In genomic region chr12:77597627-77598333, GRCm38 (mm10) we compare ENCODE assay signal across 7 mouse cellular contexts.
A peak's percentile ranks its signal among the peaks of the same experiment; 100 is the strongest.
DNase-seq lines count a peak whose midpoint lies in the region; ATAC-seq and TF ChIP-seq lines count a peak whose summit lies in the region.

No protein-coding gene starts in this region.

- H3K27ac ChIP-seq in heart, embryonic 14.5 days (replicated peaks in 1 of 2; ENCODE audit: control insufficient read depth in 1 of 2, insufficient read depth in 1 of 2, low read depth in 2 of 2, low read length in 2 of 2) = peak overlapping the region; percentile 73 to 89
- peak overlapping the region; percentile 47; the same call in 1 of the 2 replicates for H3K27ac ChIP-seq in kidney, postnatal 0 days
- H3K27ac ChIP-seq in left cerebral cortex, adult 2 months = no peak overlapping the region

- H3K9ac ChIP-seq in heart, embryonic 14.5 days (ENCODE audit: low read length) = no peak overlapping the region
- H3K9ac ChIP-seq in kidney, postnatal 0 days (ENCODE audit: low read depth, low read length) = no peak overlapping the region

- peak; percentile 54 for DNase-seq in cerebellum, adult 11 months
- peak; percentile 68 for DNase-seq in embryo, embryonic 10.5 days (ENCODE audit: low spot score)
- peak; percentile 48 for DNase-seq in kidney, postnatal 0 days (ENCODE audit: low spot score)
- DNase-seq in left cerebral cortex, postnatal 25 days (ENCODE audit: low spot score in 2 of 2) = no peak
- no peak for DNase-seq in frontal cortex, postnatal 36 days (ENCODE audit: low spot score in 2 of 2)
- no peak for DNase-seq in left cerebral cortex, adult 2 months (ENCODE audit: extremely low spot score in 1 of 2, low spot score in 2 of 2)

- 0 out of 2 replicates have a peak overlapping the region, but pooled peaks have one; percentile 9 for H3K4me2 ChIP-seq in heart, embryonic 14.5 days (ENCODE audit: low read length)
- H3K4me2 ChIP-seq in kidney, postnatal 0 days (ENCODE audit: low read length) = no peak overlapping the region

- H3K4me3 ChIP-seq in heart, embryonic 14.5 days (ENCODE audit: control insufficient read depth in 1 of 2, insufficient read depth in 1 of 2, low read depth in 1 of 2, low read length in 2 of 2) = no peak overlapping the region
- H3K4me3 ChIP-seq in kidney, postnatal 0 days (replicated peaks; ENCODE audit: low read depth, low read length) = no peak overlapping the region
- no peak overlapping the region for H3K4me3 ChIP-seq in left cerebral cortex, adult 2 months

- H3K9me3 ChIP-seq in heart, embryonic 14.5 days (ENCODE audit: control insufficient read depth, low read length) = no peaks in the 10 kb centered on the region
- H3K9me3 ChIP-seq in kidney, postnatal 0 days (replicated peaks; ENCODE audit: low read length) = no peaks in the 10 kb centered on the region

- TF ChIP-seq CTCF in kidney, postnatal 0 days (IDR thresholded peaks at IDR 0.05; ENCODE audit: low read depth) = no peak
- TF ChIP-seq CTCF in left cerebral cortex, adult 2 months (IDR thresholded peaks at IDR 0.05) = no peak

- 8% methylated on average over 3 of the region's 3 CpGs for WGBS in heart, embryonic 14.5 days
- WGBS in kidney, postnatal 0 days = 35% methylated on average over 3 of the region's 3 CpGs

- no peaks in the 10 kb centered on the region for H3K36me3 ChIP-seq in heart, embryonic 14.5 days (ENCODE audit: control insufficient read depth, insufficient read depth, low read length)
- H3K36me3 ChIP-seq in kidney, postnatal 0 days (ENCODE audit: insufficient read depth, low read length) = no peaks in the 10 kb centered on the region

- ATAC-seq in heart, embryonic 14.5 days (ENCODE audit: insufficient number of reproducible peaks, insufficient read depth, low FRiP score, low read depth) = peak; percentile 87
- ATAC-seq in kidney, postnatal 0 days (replicated peaks; ENCODE audit: low FRiP score, low read depth) = peak; percentile 65

- 0 out of 2 replicates have a peak, but pooled peaks cover 5% of the 10 kb centered on the region for H3K27me3 ChIP-seq in heart, embryonic 14.5 days (ENCODE audit: control insufficient read depth, insufficient read depth, low read length)
- H3K27me3 ChIP-seq in kidney, postnatal 0 days (ENCODE audit: insufficient read depth, low read length) = no peaks in the 10 kb centered on the region

- intact Hi-C loops in left cerebral cortex, postnatal 25 days (cut with DNase I) = no loop called here
- intact Hi-C loops in left cerebral cortex, adult 2 months (cut with DNase I) = no loop called here

- peaks cover 19 to 35% of the 10 kb centered on the region in 2 experiments for H3K4me1 ChIP-seq in heart, embryonic 14.5 days (ENCODE audit: control insufficient read depth in 2 of 2, insufficient read depth in 2 of 2, low read length in 2 of 2)
- H3K4me1 ChIP-seq in kidney, postnatal 0 days (replicated peaks; ENCODE audit: insufficient read depth, low read length) = 0 out of 2 replicates have a peak, but pooled peaks cover 11% of the 10 kb centered on the region

Comparison
In these comparisons a context has a peak if more than half of its experiments do, and no peak if none do; other contexts are left out.
1. DNase-seq: peak in cerebellum, adult 11 months (single experiment), embryo, embryonic 10.5 days (single experiment) and kidney, postnatal 0 days (single experiment); none in left cerebral cortex, postnatal 25 days (0 of 2), frontal cortex, postnatal 36 days (0 of 2) and left cerebral cortex, adult 2 months (0 of 2).